Mouse (Mus musculus): ENCODE results near the gene AU021092. TPM values are rescaled to one million over a fixed set of nuclear protein-coding genes. Genes with fewer than 3 reads are reported as not detected.

The AU021092 gene
- polyA plus RNA-seq, 1 experiment from 2014 or later = 3.0 TPM

DNA sequence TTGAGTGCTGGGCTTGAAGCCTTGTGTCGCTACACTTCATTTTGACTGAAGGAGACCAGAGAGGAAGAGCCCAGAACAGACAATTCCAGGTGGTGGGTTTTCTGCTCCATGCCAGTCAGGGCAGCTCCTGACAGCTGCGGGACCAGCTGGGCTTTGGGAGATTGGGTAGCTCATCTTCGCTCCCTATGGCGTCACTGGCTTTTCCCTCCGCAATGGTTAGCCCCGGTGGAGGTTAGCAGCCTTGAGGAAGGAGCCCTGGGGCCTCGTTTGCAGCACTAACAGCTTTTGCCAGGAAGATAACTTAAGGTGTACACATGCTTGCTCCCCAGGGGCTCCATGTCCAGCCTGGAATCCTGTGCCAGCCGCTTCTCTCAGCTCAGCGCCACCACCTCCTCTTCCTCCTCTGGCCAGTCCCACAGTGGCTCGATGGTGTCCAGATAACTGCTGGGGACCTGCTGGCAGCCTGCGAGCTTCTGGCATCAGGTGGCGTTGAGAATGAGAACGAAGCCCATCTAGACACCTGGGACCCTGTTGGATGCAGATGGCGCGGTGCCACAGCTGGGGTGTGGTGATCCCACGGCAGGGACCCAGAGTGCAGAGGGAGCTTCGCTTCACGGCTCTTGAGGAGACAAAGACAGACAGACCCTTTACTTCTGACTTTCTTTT is 38.7 kb downstream of the AU021092 start:
- Histone ChIP-seq H3K36me3 (no peaks in the 10 kb centered on the region), H3K27ac (replicated peaks) (no peak overlapping the region), H3K4me1 (peaks cover 9% of the 10 kb centered on the region; the same call in 1 of the 2 replicates), H3K27me3 (replicated peaks) (peaks cover 21% of the 10 kb centered on the region), H3K9me3 (no peaks in the 10 kb centered on the region), H3K4me2 (no peak overlapping the region), H3K9ac (no peak overlapping the region), H3K4me3 (no peak overlapping the region)
- no peak for ATAC-seq (ENCODE audit: extremely low read depth, insufficient number of reproducible peaks, low FRiP score, low TSS enrichment)
- WGBS = 71% methylated on average over 18 of the region's 18 CpGs

DNA sequence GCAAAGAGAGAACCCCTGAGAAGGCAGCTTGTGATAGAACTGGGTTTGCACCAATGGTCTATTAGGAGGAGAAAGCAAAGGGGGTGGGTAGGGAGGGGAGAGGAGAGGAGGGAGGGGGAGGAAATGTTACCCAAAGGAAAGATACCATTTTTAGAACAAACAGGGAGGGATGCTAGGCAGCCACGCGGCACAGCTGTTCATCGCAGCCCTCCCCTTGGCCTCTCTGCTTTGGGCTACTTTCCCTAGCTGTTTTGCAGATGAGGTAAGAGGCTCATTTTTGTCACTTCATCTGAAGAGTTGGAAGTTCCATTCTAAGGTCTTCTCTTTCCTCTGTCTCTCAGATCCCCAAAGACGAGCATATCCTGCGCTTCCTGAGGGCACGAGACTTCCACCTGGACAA is 49.5 kb downstream of the AU021092 start:
- Histone ChIP-seq H3K4me3 (no peak overlapping the region), H3K9ac (no peak overlapping the region), H3K36me3 (no peaks in the 10 kb centered on the region), H3K27ac (replicated peaks) (no peak overlapping the region), H3K9me3 (no peaks in the 10 kb centered on the region), H3K4me2 (no peak overlapping the region), H3K27me3 (replicated peaks) (no peaks in the 10 kb centered on the region), H3K4me1 (peaks cover 12% of the 10 kb centered on the region)
- ATAC-seq (ENCODE audit: extremely low read depth, insufficient number of reproducible peaks, low FRiP score, low TSS enrichment) = no peak
- WGBS = 70% methylated on average over 6 of the region's 6 CpGs

DNA sequence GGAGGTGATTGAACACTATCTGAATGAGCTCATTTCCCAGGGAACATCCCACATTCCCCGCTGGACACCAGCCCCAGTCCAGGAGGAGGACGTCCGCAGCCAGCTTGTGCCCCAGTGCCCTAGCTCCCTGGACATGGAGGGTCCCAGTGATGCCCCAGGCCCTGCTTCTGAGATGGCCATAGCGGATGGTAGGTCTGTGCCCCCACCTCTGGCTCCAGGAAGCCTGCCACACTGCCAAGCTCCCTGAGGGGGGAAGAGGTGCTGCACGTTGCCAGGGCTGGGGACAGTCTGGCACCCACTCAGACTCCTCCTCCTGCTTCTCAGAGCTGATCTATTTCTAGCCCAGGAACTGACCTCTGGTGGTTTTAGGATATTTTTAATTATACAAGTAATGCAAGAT is 53.3 kb downstream of the AU021092 start:
- ATAC-seq (ENCODE audit: extremely low read depth, insufficient number of reproducible peaks, low FRiP score, low TSS enrichment) = no peak
- no peak overlapping the region for H3K27ac ChIP-seq (replicated peaks)

DNA sequence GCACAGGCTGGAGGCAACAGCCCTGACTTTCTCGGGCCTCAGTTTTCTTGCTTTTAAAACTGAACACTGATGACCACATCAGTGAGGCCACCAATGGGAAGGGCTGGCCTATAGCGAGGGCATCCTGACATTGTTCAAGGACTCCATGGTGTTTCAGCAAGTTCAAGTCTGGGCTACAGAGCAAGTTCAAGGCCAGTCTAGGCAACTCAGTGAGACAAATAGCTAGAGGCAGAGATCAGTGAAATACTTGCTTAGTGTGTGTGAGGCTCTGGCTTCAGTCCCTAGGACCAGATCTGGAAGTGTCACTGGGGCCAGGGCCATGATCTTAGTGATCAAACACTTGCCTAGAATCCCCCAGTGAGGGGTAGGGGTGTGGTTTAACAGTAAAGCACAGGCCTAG is 54.1 kb downstream of the AU021092 start:
- H3K4me3 ChIP-seq = no peak overlapping the region

More for the DNA sequence above, 53.3 kb downstream of the AU021092 start:
- Histone ChIP-seq H3K9ac (no peak overlapping the region), H3K9me3 (no peaks in the 10 kb centered on the region), H3K27me3 (replicated peaks) (no peaks in the 10 kb centered on the region), H3K4me1 (peaks cover 27% of the 10 kb centered on the region), H3K4me3 (no peak overlapping the region), H3K4me2 (no peak overlapping the region), H3K36me3 (no peaks in the 10 kb centered on the region)
- WGBS = 55% methylated on average over 5 of the region's 5 CpGs

DNA sequence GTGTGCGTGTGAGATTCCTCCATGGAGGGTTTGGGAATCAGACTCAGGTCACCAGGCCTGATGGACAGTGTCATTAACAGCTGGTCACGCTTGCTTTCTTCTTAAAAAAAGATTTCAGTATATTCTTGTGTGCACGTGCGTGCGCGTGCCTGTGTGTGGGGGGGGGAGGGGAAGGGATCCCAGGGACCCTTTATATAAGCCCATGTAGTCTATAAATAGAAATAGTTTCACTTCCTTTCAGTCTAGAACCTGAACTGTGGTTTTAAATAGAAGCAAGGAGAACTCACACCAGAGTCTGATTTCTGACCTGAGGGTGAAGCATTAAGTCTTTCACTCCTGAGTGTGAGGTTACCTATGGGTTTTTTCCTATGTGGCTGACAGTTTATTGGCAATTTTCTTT is 57.8 kb downstream of the AU021092 start:
- H3K4me3 ChIP-seq = no peak overlapping the region
- no peak for ATAC-seq (ENCODE audit: extremely low read depth, insufficient number of reproducible peaks, low FRiP score, low TSS enrichment)
- peaks cover 29% of the 10 kb centered on the region for H3K4me1 ChIP-seq
- H3K27ac ChIP-seq (replicated peaks) = peak overlapping the region; percentile 5; the same call in 1 of the 2 replicates
- no peak overlapping the region for H3K4me2 ChIP-seq
- H3K36me3 ChIP-seq = no peaks in the 10 kb centered on the region
- 62% methylated on average over 6 of the region's 6 CpGs for WGBS
- H3K9me3 ChIP-seq = no peaks in the 10 kb centered on the region
- H3K27me3 ChIP-seq (replicated peaks) = peaks cover 16% of the 10 kb centered on the region
- no peak overlapping the region for H3K9ac ChIP-seq

More for the DNA sequence above, 54.1 kb downstream of the AU021092 start:
- ATAC-seq (ENCODE audit: extremely low read depth, insufficient number of reproducible peaks, low FRiP score, low TSS enrichment) = no peak
- H3K9ac ChIP-seq = no peak overlapping the region
- peaks cover 27% of the 10 kb centered on the region for H3K4me1 ChIP-seq
- no peak overlapping the region for H3K4me2 ChIP-seq
- no peaks in the 10 kb centered on the region for H3K36me3 ChIP-seq
- H3K9me3 ChIP-seq = no peaks in the 10 kb centered on the region
- no peaks in the 10 kb centered on the region for H3K27me3 ChIP-seq (replicated peaks)
- WGBS = 79% methylated on average over 2 of the region's 2 CpGs
- H3K27ac ChIP-seq (replicated peaks) = no peak overlapping the region

Small RNA genes within 50 kb of the gene (microRNA-seq; reads per million reads assigned to microRNA genes)
- not detected for gene Gm23689
- gene Gm26095 = not detected
- gene Mir6364 = not detected

Other genes starting within 250 kb of the AU021092 start
- not detected in 2 replicates for gene Sept12, start 224.4 kb downstream of the AU021092 start, polyA plus RNA-seq (2015; fragmentation: Nextera tagmentation; extraction: Ambion mirVana)
- gene Smim22, start 215.0 kb downstream of the AU021092 start, polyA plus RNA-seq (2015; fragmentation: Nextera tagmentation; extraction: Ambion mirVana) = 3.8 and 4.4 TPM in 2 replicates
- 50.1 and 56.2 TPM in 2 replicates for gene Rogdi, start 208.7 kb downstream of the AU021092 start, polyA plus RNA-seq (2015; fragmentation: Nextera tagmentation; extraction: Ambion mirVana)
- gene Glyr1, start 172.4 kb downstream of the AU021092 start, polyA plus RNA-seq (2015; fragmentation: Nextera tagmentation; extraction: Ambion mirVana) = 88.7 and 93.1 TPM in 2 replicates
- gene Ubn1, start 172.2 kb downstream of the AU021092 start, polyA plus RNA-seq (2015; fragmentation: Nextera tagmentation; extraction: Ambion mirVana) = 11.2 and 12.1 TPM in 2 replicates
- 1.2 and 1.4 TPM in 2 replicates for gene Ppl, start 89.9 kb downstream of the AU021092 start, polyA plus RNA-seq (2015; fragmentation: Nextera tagmentation; extraction: Ambion mirVana)
- 0.04 and 0.08 TPM in 2 replicates for gene Sec14l5, start 75.2 kb downstream of the AU021092 start, polyA plus RNA-seq (2015; fragmentation: Nextera tagmentation; extraction: Ambion mirVana)
- gene Nagpa, start 18.3 kb downstream of the AU021092 start, polyA plus RNA-seq (2015; fragmentation: Nextera tagmentation; extraction: Ambion mirVana) = 14.4 and 16.3 TPM in 2 replicates
- 22.2 and 25.0 TPM in 2 replicates for gene Alg1, start 11.3 kb upstream of the AU021092 start, polyA plus RNA-seq (2015; fragmentation: Nextera tagmentation; extraction: Ambion mirVana)
- 23.5 and 25.7 TPM in 2 replicates for gene Eef2kmt, start 33.7 kb upstream of the AU021092 start, polyA plus RNA-seq (2015; fragmentation: Nextera tagmentation; extraction: Ambion mirVana)

All from heart, embryonic 13.5 days (tissue).